Mouse (Mus musculus) hindbrain, embryonic 16.5 days (tissue): ENCODE results near the gene Apobec2. TPM values are rescaled to one million over a fixed set of nuclear protein-coding genes. Genes with fewer than 3 reads are reported as not detected.

Experiments used
- ATAC-seq: fragments of 200-750 bp; cut with Nextera tagmentation; 2 replicates; pipeline ENCODE4 v1.8.0; 2017; ENCODE audit warnings: moderate TSS enrichment, moderate library complexity
- H3K27ac ChIP-seq: fragments of 300-500 bp; sonication (generic); 2 replicates; pipeline ENCODE4 v1.5.1; 2014; ENCODE audit warnings: low read depth, mild to moderate bottlenecking, control low read depth, low read length, moderate library complexity
- H3K27me3 ChIP-seq: fragments of 300-500 bp; sonication (generic); replicated peaks from 2 replicates; pipeline ENCODE4 v1.6.1; 2014; ENCODE audit warnings: low read length; ENCODE audit not compliant: control insufficient read depth, insufficient read depth
- H3K36me3 ChIP-seq: fragments of 300-500 bp; sonication (generic); 2 replicates; pipeline ENCODE4 v1.6.1; 2014; ENCODE audit warnings: mild to moderate bottlenecking, low read length, moderate library complexity, mixed read lengths; ENCODE audit not compliant: control insufficient read depth, insufficient read depth
- H3K4me1 ChIP-seq: fragments of 300-500 bp; sonication (generic); 2 replicates; pipeline ENCODE4 v1.6.1; 2014; ENCODE audit warnings: low read depth, low read length; ENCODE audit not compliant: control insufficient read depth, insufficient read depth
- H3K4me2 ChIP-seq: fragments of 300-500 bp; sonication (generic); 2 replicates; pipeline ENCODE4 v1.6.1; 2014; ENCODE audit warnings: mild to moderate bottlenecking, low read length, control low read depth, moderate library complexity
- H3K4me3 ChIP-seq: fragments of 300-500 bp; sonication (generic); 2 replicates; pipeline ENCODE4 v1.5.1; 2014; ENCODE audit warnings: mild to moderate bottlenecking, low read length, control low read depth, moderate library complexity
- H3K9ac ChIP-seq: fragments of 300-500 bp; sonication (generic); 2 replicates; pipeline ENCODE4 v1.6.1; 2014; ENCODE audit warnings: low read depth, mild to moderate bottlenecking, control low read depth, low read length, moderate library complexity
- H3K9me3 ChIP-seq: fragments of 300-500 bp; sonication (generic); 2 replicates; pipeline ENCODE4 v1.6.1; 2014; ENCODE audit warnings: mild to moderate bottlenecking, low read length, moderate library complexity; ENCODE audit not compliant: control insufficient read depth
- WGBS: fragments of 180-500 bp; shearing (Covaris S2); extraction: QIAGEN DNeasy Blood & Tissue Kit; methylation state at CpG from one replicate; pipeline ENCODE4 v1.1.7; 2014; 5-methylcytosine and 5-hydroxymethylcytosine counted together
- polyA plus RNA-seq: library from polyadenylated mRNA; unstranded; fragments of >200 nt; fragmentation: Nextera tagmentation; extraction: Ambion mirVana; gene quantifications from 2 replicates; pipeline ENCODE4 v1.2.1, GENCODE M21; 2015

Apobec2 gene
- polyA plus RNA-seq, 1 experiment from 2014 or later: 0.88 TPM

DNA sequence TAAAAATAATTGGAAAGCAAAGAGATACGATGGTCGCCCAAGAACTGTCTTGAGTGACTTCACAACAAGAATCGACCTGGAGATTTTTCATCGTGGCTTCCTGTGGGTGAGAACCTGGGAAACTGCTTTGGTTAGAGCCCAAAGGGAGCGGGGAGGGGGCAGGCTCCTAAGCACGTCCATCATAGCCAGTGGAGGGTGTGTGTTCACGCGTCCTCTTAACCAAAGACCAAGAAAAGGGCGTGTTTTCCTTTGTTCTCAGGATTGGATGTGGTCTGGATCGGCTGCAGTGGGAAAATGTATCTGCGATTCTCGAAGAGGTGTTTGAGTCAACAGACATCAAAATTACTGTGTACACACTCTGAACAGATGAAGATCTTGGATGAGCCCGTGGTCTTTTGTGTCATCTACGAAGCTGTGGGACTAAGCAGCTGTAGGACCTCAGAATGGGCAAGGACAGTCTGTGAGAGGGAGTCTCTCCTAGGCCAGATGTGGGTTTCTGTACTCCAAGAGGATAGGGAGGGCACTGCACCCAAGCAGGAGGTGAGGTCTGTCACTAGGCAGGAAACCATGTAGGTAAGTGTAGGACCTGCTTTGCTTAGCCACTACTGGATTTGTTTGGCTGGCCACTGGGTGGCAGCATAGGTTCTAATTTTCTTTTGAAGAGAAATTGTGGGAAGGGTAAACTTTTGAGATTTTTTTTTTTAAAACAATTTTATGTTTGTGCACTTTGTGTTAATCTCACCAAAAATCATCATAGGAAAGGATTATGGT is 16.1 kb downstream of the Apobec2 start:
- H3K9me3 ChIP-seq: no peaks in the 10 kb centered on the region
- no peak overlapping the region for H3K27ac ChIP-seq
- no peak overlapping the region for H3K4me3 ChIP-seq
- no peaks in the 10 kb centered on the region for H3K36me3 ChIP-seq
- no peaks in the 10 kb centered on the region for H3K4me1 ChIP-seq
- no peaks in the 10 kb centered on the region for H3K27me3 ChIP-seq
- WGBS: 88% methylated on average over 14 of the region's 14 CpGs
- peak; percentile 72 for ATAC-seq
- H3K4me2 ChIP-seq: no peak overlapping the region
- H3K9ac ChIP-seq: no peak overlapping the region

DNA sequence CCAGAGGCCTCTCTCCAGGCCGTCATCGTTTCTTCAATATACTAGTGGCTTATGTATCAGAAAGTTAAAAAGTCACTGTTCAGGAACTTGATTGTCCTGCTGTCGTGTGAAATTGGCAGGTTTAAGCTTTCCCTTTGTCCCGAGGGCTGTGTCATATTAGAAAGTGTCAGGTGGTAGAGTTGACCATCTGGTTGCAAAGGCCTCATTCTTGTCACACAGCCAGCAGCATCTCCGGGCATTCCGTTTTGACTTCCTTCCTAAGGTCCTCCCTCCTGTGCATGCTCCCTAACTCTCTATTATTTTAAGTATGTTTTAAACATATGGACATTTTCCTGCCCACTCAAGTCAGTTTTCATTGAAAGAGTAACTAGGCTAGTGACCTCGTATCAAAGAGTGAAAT is 16.7 kb downstream of the Apobec2 start:
- no peak overlapping the region for H3K9ac ChIP-seq
- peaks cover 5% of the 10 kb centered on the region for H3K4me1 ChIP-seq
- H3K9me3 ChIP-seq: no peaks in the 10 kb centered on the region
- no peak overlapping the region for H3K4me2 ChIP-seq
- no peak overlapping the region for H3K27ac ChIP-seq
- no peaks in the 10 kb centered on the region for H3K36me3 ChIP-seq
- H3K4me3 ChIP-seq: no peak overlapping the region
- no peaks in the 10 kb centered on the region for H3K27me3 ChIP-seq
- no peak for ATAC-seq
- 77% methylated on average over 7 of the region's 7 CpGs for WGBS

GRCm38 (mm10) chr17:48411241-48411640 is 21.5 kb downstream of the Apobec2 start:
- WGBS: 48% methylated on average over 8 of the region's 8 CpGs
- Histone ChIP-seq H3K9me3 (no peaks in the 10 kb centered on the region), H3K36me3 (no peaks in the 10 kb centered on the region), H3K9ac (peak overlapping the region; percentile 78; the same call in 1 of the 2 replicates), H3K27me3 (no peaks in the 10 kb centered on the region), H3K27ac (peak overlapping the region; percentile 95; the same call in 1 of the 2 replicates), H3K4me2 (peak overlapping the region; percentile 83), H3K4me1 (peaks cover 16% of the 10 kb centered on the region), H3K4me3 (peak overlapping the region; percentile 67)
- ATAC-seq: no peak

DNA sequence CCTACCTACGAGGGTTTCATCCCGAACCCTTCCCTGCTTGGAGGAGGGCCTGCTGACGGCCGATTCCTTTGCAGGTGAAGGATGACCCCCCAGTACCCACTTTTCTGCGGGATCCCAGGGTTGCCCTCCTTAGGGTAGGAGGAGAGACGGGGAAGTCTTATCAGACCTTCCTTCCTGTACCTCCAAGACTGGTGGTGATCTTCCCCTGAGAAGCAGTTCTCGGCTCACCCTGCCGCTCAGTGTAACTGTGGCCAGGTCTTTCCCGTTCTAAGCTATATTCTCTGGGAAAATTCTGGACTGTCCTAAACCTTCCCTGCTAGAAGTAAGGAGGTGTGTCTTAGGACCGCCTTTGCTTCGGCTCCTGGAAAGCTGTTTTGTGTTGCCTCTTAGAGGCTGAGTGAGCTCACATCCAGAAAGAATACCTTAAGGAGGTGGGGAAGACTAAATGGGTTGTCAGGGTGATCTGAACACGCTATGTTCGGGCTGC is 22.4 kb downstream of the Apobec2 start:
- Histone ChIP-seq H3K9me3 (no peaks in the 10 kb centered on the region), H3K36me3 (no peaks in the 10 kb centered on the region), H3K4me1 (peaks cover 16% of the 10 kb centered on the region), H3K27me3 (no peaks in the 10 kb centered on the region), H3K9ac (peak overlapping the region; percentile 78), H3K4me3 (peak overlapping the region; percentile 67), H3K27ac (peak overlapping the region; percentile 95), H3K4me2 (peak overlapping the region; percentile 83)
- 0% methylated on average over 13 of the region's 13 CpGs for WGBS
- peak; percentile 21 for ATAC-seq

DNA sequence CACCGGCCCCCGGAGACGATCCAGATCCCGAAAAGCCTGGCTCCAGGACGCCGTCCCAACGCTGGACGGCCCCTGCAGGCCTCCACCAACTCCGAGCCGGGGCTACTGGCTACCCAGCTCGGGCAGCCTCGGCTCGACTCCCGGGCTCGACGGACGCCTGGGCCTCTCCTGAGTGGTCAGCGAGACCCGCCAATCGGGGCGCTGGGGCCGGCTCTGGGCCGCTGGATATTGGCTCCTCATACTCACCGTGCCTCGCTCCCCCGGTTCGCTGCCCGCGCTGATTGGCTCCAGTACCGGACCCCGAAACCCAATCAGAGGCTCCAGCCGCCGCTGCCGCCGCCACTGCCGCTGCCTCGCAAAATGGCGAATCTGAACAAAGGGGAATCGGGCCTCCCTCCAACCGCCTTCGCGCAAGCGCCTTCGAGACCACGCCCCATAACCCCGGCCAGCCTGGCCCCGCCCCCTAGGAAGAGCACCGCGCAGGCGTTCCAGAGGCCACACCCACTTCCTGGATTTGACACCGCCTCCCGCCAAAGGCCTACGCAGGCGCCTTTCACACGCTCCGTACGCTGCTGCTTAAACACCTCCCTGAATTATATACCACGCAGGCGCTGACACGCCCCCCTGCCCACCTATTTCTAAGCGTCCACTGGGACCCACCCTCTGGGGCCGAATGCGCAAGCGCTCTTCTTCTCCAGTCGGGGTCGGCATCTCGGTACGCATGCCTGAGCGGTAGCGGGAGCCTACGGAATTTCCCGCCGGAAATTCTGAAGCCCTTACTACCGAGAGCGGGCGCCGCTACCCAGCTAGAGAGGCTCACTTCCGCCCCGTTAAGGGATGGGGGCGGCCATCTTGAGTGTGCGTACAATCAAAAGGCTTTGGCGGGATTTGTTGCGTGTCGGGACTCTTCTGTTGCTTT is 23.1 kb downstream of the Apobec2 start, which contains the start of the genes Nfya and Oard1:
Nfya (minus strand) TSS at position 527 of the 919 bp plus-strand sequence.
Oard1 (plus strand) TSS at position 635 of the 919 bp plus-strand sequence.
- under 1% methylated on average over 82 of the region's 84 CpGs for whole genome bisulfite sequencing
- Histone ChIP-seq H3K4me3 (peak within 1 kb of the TSS; percentile 67), H3K4me1 (peaks cover 16% of the 10 kb centered on the region), H3K27me3 (no peaks in the 10 kb centered on the region), H3K36me3 (no peaks in the 10 kb centered on the region), H3K9ac (peak within 1 kb of the TSS; percentile 91), H3K27ac (peak within 1 kb of the TSS; percentile 96), H3K9me3 (no peaks in the 10 kb centered on the region), H3K4me2 (peak within 1 kb of the TSS; percentile 83)
- ATAC-seq: peak; percentile 98

GRCm38 (mm10) chr17:48408526-48409291 is 24.0 kb downstream of the Apobec2 start:
- peak overlapping the region; percentile 64 for H3K4me2 ChIP-seq
- no peaks in the 10 kb centered on the region for H3K9me3 ChIP-seq
- H3K27me3 ChIP-seq: no peaks in the 10 kb centered on the region
- peak overlapping the region; percentile 91 for H3K9ac ChIP-seq
- WGBS: 0% methylated on average over 29 of the region's 47 CpGs
- no peaks in the 10 kb centered on the region for H3K36me3 ChIP-seq
- peaks cover 16% of the 10 kb centered on the region for H3K4me1 ChIP-seq
- H3K27ac ChIP-seq: peak overlapping the region; percentile 96
- peak; percentile 41 for ATAC-seq
- peak overlapping the region; percentile 67 for H3K4me3 ChIP-seq

DNA sequence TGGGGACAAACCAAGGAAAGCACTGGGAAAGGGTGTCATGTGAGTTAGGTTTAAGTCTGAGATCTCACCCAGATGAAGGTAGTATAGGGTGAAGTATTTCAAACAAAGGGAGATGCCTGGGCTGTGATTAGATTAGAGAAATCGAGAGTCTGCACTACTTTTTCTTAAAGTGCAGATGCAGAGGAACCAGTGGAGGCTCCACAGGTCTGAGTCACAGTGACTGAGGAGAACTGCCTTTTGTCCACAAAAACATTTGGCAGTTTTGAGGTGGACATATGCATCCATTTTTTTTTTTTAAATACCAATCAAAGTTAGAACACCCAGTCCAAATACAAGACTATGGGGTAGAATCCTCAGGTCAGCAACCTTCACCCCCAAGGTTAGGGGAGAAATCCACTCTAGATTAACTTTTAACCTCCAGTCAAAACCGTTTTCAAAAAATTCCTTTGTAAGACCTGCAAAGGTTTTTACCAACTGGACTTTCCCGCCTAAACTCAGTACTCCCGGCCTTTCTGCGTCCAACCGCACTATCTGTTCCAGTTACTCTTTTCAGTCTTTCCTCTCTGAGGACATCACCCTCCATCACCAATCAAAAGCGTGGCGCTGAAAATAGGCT is 24.7 kb downstream of the Apobec2 start:
- Histone ChIP-seq H3K9ac (peak overlapping the region; percentile 91), H3K36me3 (no peaks in the 10 kb centered on the region), H3K4me3 (peak overlapping the region; percentile 67), H3K4me2 (peak overlapping the region; percentile 64), H3K27me3 (no peaks in the 10 kb centered on the region), H3K4me1 (peaks cover 16% of the 10 kb centered on the region), H3K9me3 (no peaks in the 10 kb centered on the region), H3K27ac (peak overlapping the region; percentile 96)
- ATAC-seq: no peak
- 6% methylated on average over 8 of the region's 8 CpGs for WGBS

GRCm38 (mm10) chr17:48407154-48407553 is 25.6 kb downstream of the Apobec2 start:
- Histone ChIP-seq H3K4me2 (no peak overlapping the region), H3K36me3 (no peaks in the 10 kb centered on the region), H3K9ac (no peak overlapping the region), H3K9me3 (no peaks in the 10 kb centered on the region), H3K27ac (no peak overlapping the region), H3K27me3 (no peaks in the 10 kb centered on the region), H3K4me1 (peaks cover 16% of the 10 kb centered on the region), H3K4me3 (no peak overlapping the region)
- 77% methylated on average over 4 of the region's 4 CpGs for WGBS
- no peak for ATAC-seq
